Comparison of ENCODE assay signal across 8 mouse cellular contexts in genomic region chr8:126595204-126596061, GRCm38 (mm10). TPM values are rescaled to one million over a fixed set of nuclear protein-coding genes. Genes with fewer than 3 reads are reported as not detected.
A peak's percentile ranks its signal among the peaks of the same experiment; 100 is the strongest.
DNase-seq lines count a peak whose midpoint lies in the region; ATAC-seq and TF ChIP-seq lines count a peak whose summit lies in the region.

No protein-coding gene starts in this region.

- peak overlapping the region; percentile 89 for H3K27ac ChIP-seq in ES-Bruce4 (ENCODE audit: insufficient read depth, low read length)
- H3K27ac ChIP-seq in bone marrow macrophage, adult 2 months (ENCODE audit: insufficient read depth, low read depth, low read length) = peak overlapping the region; percentile 98
- H3K27ac ChIP-seq in forebrain, embryonic 16.5 days (ENCODE audit: low read length) = peak overlapping the region; percentile 99
- H3K27ac ChIP-seq in lung, postnatal 0 days (ENCODE audit: low read length) = peak overlapping the region; percentile 100

- H3K4me1 ChIP-seq in ES-Bruce4 (ENCODE audit: control insufficient read depth, insufficient read depth, low read length) = peaks cover 5% of the 10 kb centered on the region
- H3K4me1 ChIP-seq in bone marrow macrophage, adult 2 months (ENCODE audit: control insufficient read depth, insufficient read depth, low read length) = peaks cover 26% of the 10 kb centered on the region
- H3K4me1 ChIP-seq in forebrain, embryonic 16.5 days (replicated peaks; ENCODE audit: control insufficient read depth, insufficient read depth, low read length) = peaks cover 35% of the 10 kb centered on the region
- H3K4me1 ChIP-seq in lung, postnatal 0 days (ENCODE audit: insufficient read depth, low read depth, low read length) = peaks cover 26% of the 10 kb centered on the region

- H3K27me3 ChIP-seq in ES-Bruce4 (ENCODE audit: control insufficient read depth, insufficient read depth, low read length, poor library complexity, severe bottlenecking) = no peaks in the 10 kb centered on the region
- H3K27me3 ChIP-seq in forebrain, embryonic 16.5 days (replicated peaks; ENCODE audit: control insufficient read depth, insufficient read depth, low read length) = no peaks in the 10 kb centered on the region
- no peaks in the 10 kb centered on the region for H3K27me3 ChIP-seq in lung, postnatal 0 days (replicated peaks; ENCODE audit: insufficient read depth, low read length)

- no peak for TF ChIP-seq POLR2A in ES-Bruce4 (IDR thresholded peaks at IDR 0.05; ENCODE audit: insufficient read depth, low read length)
- TF ChIP-seq POLR2A in bone marrow macrophage, adult 2 months (IDR thresholded peaks at IDR 0.05; ENCODE audit: borderline replicate concordance, low read depth, low read length) = no peak

- peak overlapping the region; percentile 99 for H3K9ac ChIP-seq in ES-Bruce4 (ENCODE audit: low read depth, poor library complexity, severe bottlenecking)
- peak overlapping the region; percentile 77 for H3K9ac ChIP-seq in forebrain, embryonic 16.5 days (replicated peaks; ENCODE audit: low read depth, low read length)
- H3K9ac ChIP-seq in lung, postnatal 0 days (replicated peaks; ENCODE audit: low read depth) = peak overlapping the region; percentile 54

- WGBS in forebrain, embryonic 16.5 days = 5% methylated on average over 15 of the region's 16 CpGs
- WGBS in lung, postnatal 0 days = 3% methylated on average over 16 of the region's 16 CpGs

- ATAC-seq in forebrain, embryonic 16.5 days = no peak
- ATAC-seq in lung, postnatal 0 days = no peak; the same call in 1 of the 2 replicates
- no peak for ATAC-seq in monocyte, adult 5-6 weeks (replicated peaks; ENCODE audit: insufficient number of reproducible peaks, low FRiP score, low TSS enrichment, poor library complexity, severe bottlenecking)

- peak; percentile 79 to 88 for DNase-seq in heart, postnatal 36 days
- DNase-seq in layer of hippocampus, adult 8-10 months (ENCODE audit: low spot score in 2 of 2) = peak; percentile 52 to 67
- peak; percentile 85 for DNase-seq in lung, postnatal 0 days (ENCODE audit: low spot score)
- peak; percentile 55 for DNase-seq in right cerebral cortex, adult 18-20 months

- 0 out of 2 replicates have a peak, but pooled peaks have one; percentile 31 for TF ChIP-seq EP300 in ES-Bruce4 (IDR thresholded peaks at IDR 0.05; ENCODE audit: insufficient read depth, low read depth, low read length)
- peak; percentile 40 for TF ChIP-seq EP300 in lung, postnatal 0 days (IDR thresholded peaks at IDR 0.05)

- H3K4me3 ChIP-seq in ES-Bruce4 (ENCODE audit: low read depth, low read length) = peak overlapping the region; percentile 6; the same call in 1 of the 2 replicates
- H3K4me3 ChIP-seq in bone marrow macrophage, adult 2 months (ENCODE audit: insufficient read depth, low read length) = peak overlapping the region; percentile 78
- H3K4me3 ChIP-seq in forebrain, embryonic 16.5 days (replicated peaks; ENCODE audit: low read length) = peak overlapping the region; percentile 81
- peak overlapping the region; percentile 34; the same call in 1 of the 2 replicates for H3K4me3 ChIP-seq in lung, postnatal 0 days (ENCODE audit: low read depth, low read length)

- no peaks in the 10 kb centered on the region for H3K9me3 ChIP-seq in ES-Bruce4 (replicated peaks; ENCODE audit: control insufficient read depth, insufficient read depth, low read length, poor library complexity, severe bottlenecking)
- H3K9me3 ChIP-seq in forebrain, embryonic 16.5 days (ENCODE audit: control insufficient read depth, low read length) = no peaks in the 10 kb centered on the region
- H3K9me3 ChIP-seq in lung, postnatal 0 days (ENCODE audit: low read length) = no peaks in the 10 kb centered on the region

- H3K36me3 ChIP-seq in ES-Bruce4 (ENCODE audit: control insufficient read depth, insufficient read depth, low read length, poor library complexity, severe bottlenecking) = peaks cover 9% of the 10 kb centered on the region
- no peaks in the 10 kb centered on the region for H3K36me3 ChIP-seq in forebrain, embryonic 16.5 days (ENCODE audit: control insufficient read depth, insufficient read depth)
- peaks cover 9% of the 10 kb centered on the region for H3K36me3 ChIP-seq in lung, postnatal 0 days (ENCODE audit: insufficient read depth, low read length)

- TF ChIP-seq CTCF in ES-Bruce4 (IDR thresholded peaks at IDR 0.05; ENCODE audit: low read depth, low read length) = no peak
- TF ChIP-seq CTCF in bone marrow macrophage, adult 2 months (IDR thresholded peaks at IDR 0.05; ENCODE audit: low read depth, low read length) = no peak
- no peak for TF ChIP-seq CTCF in lung, postnatal 0 days (IDR thresholded peaks at IDR 0.05)

- H3K4me2 ChIP-seq in forebrain, embryonic 16.5 days (ENCODE audit: low read length) = peak overlapping the region; percentile 87
- H3K4me2 ChIP-seq in lung, postnatal 0 days (replicated peaks; ENCODE audit: low read depth, low read length) = peak overlapping the region; percentile 90

- intact Hi-C loops in heart, postnatal 36 days (cut with DNase I) = loop anchor here (2.0 kb wide), 3 partner anchors 19 to 243 kb away; no protein-coding TSS in a partner anchor

RNA-seq across cellular contexts. Expression of gene Irf2bp2, which starts 1.6 kb away (rescaled TPM):
- 37.6 and 39.6 TPM in 2 replicates for polyA plus RNA-seq in ES-Bruce4 (2011; ENCODE audit: insufficient read depth, insufficient read length, low read depth, missing spikeins)
- 163 and 167 TPM in 2 replicates for polyA plus RNA-seq in bone marrow macrophage, adult 2 months (2012; ENCODE audit: insufficient read depth, insufficient read length, missing spikeins)
- polyA plus RNA-seq in forebrain, embryonic 16.5 days (2015; fragmentation: Nextera tagmentation; extraction: Ambion mirVana) = 10.1 and 10.7 TPM in 2 replicates
- 10 to 100 TPM; 64.3 to 71.2 TPM for total RNA-seq in heart, postnatal 36 days (2021)
- total RNA-seq in layer of hippocampus, adult 8-10 months (2022) = 10 to 100 TPM; 53.5 to 58.0 (median 56.2) TPM
- 19.5 and 24.1 TPM in 2 replicates for polyA plus RNA-seq in lung, postnatal 0 days (2015; fragmentation: Nextera tagmentation; extraction: Ambion mirVana)
- total RNA-seq in monocyte, adult 5-6 weeks (2017) = 41.2 to 53.3 TPM (median 48.5 TPM) in 3 replicates

Comparison
In these comparisons a context has a peak if more than half of its experiments do, and no peak if none do; other contexts are left out.
1. H3K4me3 ChIP-seq: peak in every context shown above with its lines; median percentile 81 in forebrain, embryonic 16.5 days; 78 in bone marrow macrophage, adult 2 months; 34 in lung, postnatal 0 days; 6 in ES-Bruce4.